Mouse (Mus musculus) heart, adult 18-20 months (tissue): ENCODE results near the gene Lyar. TPM values are rescaled to one million over a fixed set of nuclear protein-coding genes. Genes with fewer than 3 reads are reported as not detected.
A peak's percentile ranks its signal among the peaks of the same experiment; 100 is the strongest.

Experiments
- DNase-seq, 2 experiments: peaks; one replicate each; pipeline ENCODE4 v3.0.0; 2021 to 2022; ENCODE audit warnings: mixed read lengths in 1 of 2
- total RNA-seq, 2 experiments: library from RNA; stranded (reverse); gene quantifications; 2 replicates each; pipeline ENCODE4 v1.2.3; 2021

Gene Lyar
- total RNA-seq, 2 experiments from 2014 or later: 15.5 to 17.4 TPM

- peak in 1 of 2 experiments; percentile 14 for DNase-seq
Observed at GRCm38 (mm10) chr5:38255644-38256043, 35.4 kb downstream of the Lyar start.

- DNase-seq: no peak
Observed at GRCm38 (mm10) chr5:38256551-38256950, 36.3 kb downstream of the Lyar start.

GRCm38 (mm10) chr5:38258034-38258772 lies 37.9 kb downstream of the Lyar start:
- DNase-seq: no peak

- no peak for DNase-seq
Observed at GRCm38 (mm10) chr5:38258773-38259146, 38.5 kb downstream of the Lyar start.

- no peak for DNase-seq
Observed at GRCm38 (mm10) chr5:38259455-38260106, 39.3 kb downstream of the Lyar start.

- peak; percentile 65 to 83 for DNase-seq
Observed at GRCm38 (mm10) chr5:38260107-38260682, 39.9 kb downstream of the Lyar start, which contains the start of gene Tmem128. TSS of gene Tmem128 (plus strand) at chr5:38260185.

- DNase-seq: no peak
Observed at GRCm38 (mm10) chr5:38270942-38271341, 50.7 kb downstream of the Lyar start.

GRCm38 (mm10) chr5:38273831-38274230 lies 53.6 kb downstream of the Lyar start:
- DNase-seq: no peak

GRCm38 (mm10) chr5:38275771-38276170 lies 55.5 kb downstream of the Lyar start, which contains the start of gene Otop1:
TSS of gene Otop1 (plus strand) at chr5:38275972.
- no peak for DNase-seq

- no peak for DNase-seq
Observed at GRCm38 (mm10) chr5:38276451-38276850, 56.2 kb downstream of the Lyar start.

GRCm38 (mm10) chr5:38277098-38277866 lies 57.0 kb downstream of the Lyar start:
- no peak for DNase-seq

- DNase-seq: no peak
Observed at GRCm38 (mm10) chr5:38277936-38278600, 57.8 kb downstream of the Lyar start.

GRCm38 (mm10) chr5:38280075-38280474 lies 59.8 kb downstream of the Lyar start:
- no peak for DNase-seq

Other genes with a start within 250 kb of the Lyar start
- gene Stx18, start 181.7 kb upstream of the Lyar start, total RNA-seq: 10 to 100 TPM; 17.8 to 18.0 TPM
- 1 to 10 TPM; 5.7 to 8.3 TPM for gene Nsg1, start 60.6 kb upstream of the Lyar start, total RNA-seq
- gene Zbtb49, start within 50 bp of the Lyar start, total RNA-seq: 1 to 10 TPM; 3.5 to 4.0 TPM
- gene Tmem128, start 39.7 kb downstream of the Lyar start, total RNA-seq: 10 to 100 TPM; 12.9 to 13.4 TPM
- gene Otop1, start 55.5 kb downstream of the Lyar start, total RNA-seq: 1 to 10 TPM in 1 of 2 experiments, under 1 TPM in 1; 0.32 to 5.2 TPM
- not detected for gene Drd5, start 98.9 kb downstream of the Lyar start, total RNA-seq